ENCODE assay signal across 23 mouse cellular contexts in the genomic region with DNA sequence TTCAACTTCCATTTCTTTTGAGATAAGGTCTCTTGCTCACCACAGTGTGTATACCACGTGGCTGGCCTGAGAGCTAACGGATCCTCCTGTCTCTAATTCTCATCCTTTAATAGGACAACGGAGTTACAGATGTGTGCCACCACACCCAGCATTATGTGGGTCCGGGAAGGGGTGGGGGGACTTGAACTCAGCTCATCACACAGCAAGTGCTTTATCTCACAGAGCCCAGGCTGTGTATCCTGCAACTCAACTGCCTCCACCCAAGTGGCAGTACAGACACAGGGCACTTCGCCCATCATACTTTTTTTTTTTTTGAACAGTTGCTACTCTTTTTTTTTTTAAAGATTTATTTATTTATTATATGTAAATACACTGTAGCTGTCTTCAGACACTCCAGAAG. TPM values are rescaled to one million over a fixed set of nuclear protein-coding genes. Genes with fewer than 3 reads are reported as not detected.
DNase-seq lines count a peak whose midpoint lies in the region; ATAC-seq and TF ChIP-seq lines count a peak whose summit lies in the region.
"Had no signal": no experiment of that assay in that cellular context is flagged by ENCODE, and none has a peak within 500 bp of the region (broad histone marks: within the 10 kb centered on the region; RNA-seq: fewer than 3 reads in every experiment).

No protein-coding gene starts in this region.

- no peak overlapping the region for H3K27ac ChIP-seq in intestine, embryonic 15.5 days
- no peak overlapping the region for H3K27ac ChIP-seq in intestine, postnatal 0 days (ENCODE audit: low read depth, low read length)
- peak overlapping the region; percentile 19 for H3K27ac ChIP-seq in liver, embryonic 14.5 days
- no peak overlapping the region for H3K27ac ChIP-seq in stomach, embryonic 14.5 days (ENCODE audit: low read length)
- H3K27ac ChIP-seq in hindbrain, embryonic 12.5 days: no peak overlapping the region
- no peak overlapping the region for H3K27ac ChIP-seq in forebrain, postnatal 0 days (ENCODE audit: low read depth, low read length)
- H3K27ac ChIP-seq: embryonic facial prominence, embryonic 12.5 days; forebrain, embryonic 15.5 days; heart, embryonic 13.5 days; kidney, postnatal 0 days; midbrain, embryonic 12.5 days had no signal

- peak; percentile 41; the same call in 1 of the 2 replicates for TF ChIP-seq EP300 in liver, embryonic 14.5 days (IDR thresholded peaks at IDR 0.05; ENCODE audit: low read depth)

- H3K9ac ChIP-seq in intestine, embryonic 15.5 days: no peak overlapping the region
- no peak overlapping the region for H3K9ac ChIP-seq in intestine, postnatal 0 days (ENCODE audit: low read depth, low read length)
- H3K9ac ChIP-seq in liver, embryonic 14.5 days (replicated peaks): no peak overlapping the region
- no peak overlapping the region for H3K9ac ChIP-seq in stomach, embryonic 14.5 days (replicated peaks; ENCODE audit: low read depth, low read length)
- H3K9ac ChIP-seq in hindbrain, embryonic 12.5 days: no peak overlapping the region
- H3K9ac ChIP-seq in forebrain, postnatal 0 days: no peak overlapping the region
- H3K9ac ChIP-seq: embryonic facial prominence, embryonic 12.5 days; forebrain, embryonic 15.5 days; heart, embryonic 13.5 days; midbrain, embryonic 12.5 days had no signal

- H3K9me3 ChIP-seq in intestine, embryonic 15.5 days: no peaks in the 10 kb centered on the region
- no peaks in the 10 kb centered on the region for H3K9me3 ChIP-seq in intestine, postnatal 0 days (ENCODE audit: control insufficient read depth)
- no peaks in the 10 kb centered on the region for H3K9me3 ChIP-seq in liver, embryonic 14.5 days (ENCODE audit: control insufficient read depth, low read length)
- no peaks in the 10 kb centered on the region for H3K9me3 ChIP-seq in stomach, embryonic 14.5 days (ENCODE audit: control insufficient read depth, low read depth, low read length)
- H3K9me3 ChIP-seq in hindbrain, embryonic 12.5 days (replicated peaks): no peaks in the 10 kb centered on the region
- H3K9me3 ChIP-seq in forebrain, postnatal 0 days (ENCODE audit: low read length): no peaks in the 10 kb centered on the region
- H3K9me3 ChIP-seq: embryonic facial prominence, embryonic 12.5 days; forebrain, embryonic 15.5 days; heart, embryonic 13.5 days; midbrain, embryonic 12.5 days had no signal

- no peak for TF ChIP-seq CTCF in intestine, postnatal 0 days (IDR thresholded peaks at IDR 0.05; ENCODE audit: low read depth)
- TF ChIP-seq CTCF in liver, embryonic 14.5 days (IDR thresholded peaks at IDR 0.05; ENCODE audit: low read depth): peak; percentile 27
- TF ChIP-seq CTCF in forebrain, postnatal 0 days (IDR thresholded peaks at IDR 0.05; ENCODE audit: low read depth): no peak

- H3K4me1 ChIP-seq in intestine, embryonic 15.5 days (replicated peaks): no peaks in the 10 kb centered on the region
- no peaks in the 10 kb centered on the region for H3K4me1 ChIP-seq in intestine, postnatal 0 days (replicated peaks; ENCODE audit: control insufficient read depth, insufficient read depth, low read length)
- H3K4me1 ChIP-seq in liver, embryonic 14.5 days (replicated peaks; ENCODE audit: control insufficient read depth in 2 of 2, insufficient read depth in 2 of 2, low read length in 1 of 2): peaks cover 27 to 31% of the 10 kb centered on the region in 2 experiments
- no peaks in the 10 kb centered on the region for H3K4me1 ChIP-seq in stomach, embryonic 14.5 days (ENCODE audit: control insufficient read depth, insufficient read depth, low read length)
- no peaks in the 10 kb centered on the region for H3K4me1 ChIP-seq in hindbrain, embryonic 12.5 days
- no peaks in the 10 kb centered on the region for H3K4me1 ChIP-seq in forebrain, postnatal 0 days (ENCODE audit: insufficient read depth)
- H3K4me1 ChIP-seq: embryonic facial prominence, embryonic 12.5 days; forebrain, embryonic 15.5 days; heart, embryonic 13.5 days; midbrain, embryonic 12.5 days had no signal

- WGBS in intestine, embryonic 15.5 days: 93% methylated on average over 5 of the region's 5 CpGs
- WGBS in intestine, postnatal 0 days: 93% methylated on average over 5 of the region's 5 CpGs
- WGBS in liver, embryonic 14.5 days (ENCODE audit: insufficient replicate concordance): 23% methylated on average over 5 of the region's 5 CpGs
- 90% methylated on average over 5 of the region's 5 CpGs for WGBS in stomach, embryonic 14.5 days
- WGBS in hindbrain, embryonic 12.5 days: 97% methylated on average over 5 of the region's 5 CpGs
- WGBS in forebrain, postnatal 0 days: 93% methylated on average over 5 of the region's 5 CpGs

- H3K27me3 ChIP-seq in intestine, embryonic 15.5 days (replicated peaks): no peaks in the 10 kb centered on the region
- H3K27me3 ChIP-seq in intestine, postnatal 0 days (replicated peaks; ENCODE audit: control insufficient read depth, insufficient read depth, low read length): no peaks in the 10 kb centered on the region
- no peaks in the 10 kb centered on the region for H3K27me3 ChIP-seq in liver, embryonic 14.5 days (ENCODE audit: control insufficient read depth, insufficient read depth, low read length)
- H3K27me3 ChIP-seq in stomach, embryonic 14.5 days (ENCODE audit: control insufficient read depth, insufficient read depth, low read length): no peaks in the 10 kb centered on the region
- no peaks in the 10 kb centered on the region for H3K27me3 ChIP-seq in hindbrain, embryonic 12.5 days
- no peaks in the 10 kb centered on the region for H3K27me3 ChIP-seq in forebrain, postnatal 0 days (ENCODE audit: insufficient read depth, low read length)
- H3K27me3 ChIP-seq: embryonic facial prominence, embryonic 12.5 days; forebrain, embryonic 15.5 days; heart, embryonic 13.5 days; midbrain, embryonic 12.5 days had no signal

- DNase-seq in liver, embryonic 14.5 days (ENCODE audit: low read depth in 3 of 3, low spot score in 3 of 3): peak; percentile 61 to 68 (median 67)
- DNase-seq in thymus, postnatal 25 days: no peak
- no peak for DNase-seq in forebrain, postnatal 0 days
- DNase-seq: adrenal gland, postnatal 14 days; cerebellum, postnatal 10 days; gastrocnemius, postnatal 10 days; heart, adult 18-20 months; kidney, adult 11 months; layer of hippocampus, postnatal 36 days; lung, adult 18-20 months; lung, postnatal 10 days; thymus, postnatal 36 days had no signal

- ATAC-seq in intestine, embryonic 15.5 days: 0 out of 2 replicates have a peak, but pooled peaks have one; percentile 42
- ATAC-seq in intestine, postnatal 0 days: no peak
- ATAC-seq in erythroid progenitor cell, adult 5-6 weeks (replicated peaks; ENCODE audit: low FRiP score, poor library complexity, severe bottlenecking): peak; percentile 91
- ATAC-seq in liver, embryonic 14.5 days (ENCODE audit: insufficient read depth): peak; percentile 88
- peak; percentile 65; the same call in 1 of the 2 replicates for ATAC-seq in stomach, embryonic 14.5 days (ENCODE audit: insufficient number of reproducible peaks, insufficient read depth, low FRiP score, low read depth)
- no peak for ATAC-seq in hindbrain, embryonic 12.5 days (ENCODE audit: low FRiP score)
- no peak for ATAC-seq in forebrain, postnatal 0 days
- ATAC-seq: forebrain, embryonic 15.5 days; hindbrain, embryonic 16.5 days had no signal

- no peak overlapping the region for H3K4me2 ChIP-seq in intestine, embryonic 15.5 days (replicated peaks)
- no peak overlapping the region for H3K4me2 ChIP-seq in intestine, postnatal 0 days (replicated peaks; ENCODE audit: low read depth)
- peak overlapping the region; percentile 6 for H3K4me2 ChIP-seq in liver, embryonic 14.5 days (ENCODE audit: low read depth)
- no peak overlapping the region for H3K4me2 ChIP-seq in stomach, embryonic 14.5 days (replicated peaks; ENCODE audit: low read depth, low read length)
- no peak overlapping the region for H3K4me2 ChIP-seq in hindbrain, embryonic 12.5 days (replicated peaks)
- no peak overlapping the region for H3K4me2 ChIP-seq in forebrain, postnatal 0 days (ENCODE audit: low read depth)
- H3K4me2 ChIP-seq: embryonic facial prominence, embryonic 12.5 days; forebrain, embryonic 15.5 days; heart, embryonic 13.5 days; midbrain, embryonic 12.5 days had no signal

- H3K36me3 ChIP-seq in intestine, embryonic 15.5 days: peaks cover 6% of the 10 kb centered on the region; the same call in 1 of the 2 replicates
- H3K36me3 ChIP-seq in intestine, postnatal 0 days (ENCODE audit: control insufficient read depth, insufficient read depth): peaks cover 66% of the 10 kb centered on the region
- peaks cover 15% of the 10 kb centered on the region for H3K36me3 ChIP-seq in liver, embryonic 14.5 days (replicated peaks; ENCODE audit: control insufficient read depth, insufficient read depth, low read depth)
- peaks cover 5% of the 10 kb centered on the region for H3K36me3 ChIP-seq in stomach, embryonic 14.5 days (ENCODE audit: control insufficient read depth, insufficient read depth, low read length)
- H3K36me3 ChIP-seq in hindbrain, embryonic 12.5 days: peaks cover 13% of the 10 kb centered on the region; the same call in 1 of the 2 replicates
- H3K36me3 ChIP-seq in forebrain, postnatal 0 days (ENCODE audit: insufficient read depth): no peaks in the 10 kb centered on the region
- H3K36me3 ChIP-seq: forebrain, embryonic 15.5 days had no signal

- H3K4me3 ChIP-seq in intestine, embryonic 15.5 days (replicated peaks): no peak overlapping the region
- no peak overlapping the region for H3K4me3 ChIP-seq in intestine, postnatal 0 days (ENCODE audit: low read depth, low read length)
- peak overlapping the region in 1 of 2 experiments; percentile 34; a peak in 1 of 4 replicates for H3K4me3 ChIP-seq in liver, embryonic 14.5 days (ENCODE audit: insufficient read depth in 1 of 2, low read depth in 2 of 2, low read length in 2 of 2)
- no peak overlapping the region for H3K4me3 ChIP-seq in stomach, embryonic 14.5 days (ENCODE audit: low read depth, low read length)
- H3K4me3 ChIP-seq in hindbrain, embryonic 12.5 days: no peak overlapping the region
- no peak overlapping the region for H3K4me3 ChIP-seq in forebrain, postnatal 0 days (ENCODE audit: low read depth, low read length)
- H3K4me3 ChIP-seq: embryonic facial prominence, embryonic 12.5 days; forebrain, embryonic 15.5 days; heart, embryonic 13.5 days; midbrain, embryonic 12.5 days had no signal

RNA-seq across cellular contexts. Expression of a gene that starts 11.0 kb away (rescaled TPM):
- polyA plus RNA-seq in intestine, embryonic 15.5 days (2015; fragmentation: Nextera tagmentation; extraction: Ambion mirVana): 88.8 and 95.7 TPM in 2 replicates
- polyA plus RNA-seq in intestine, postnatal 0 days (2015; fragmentation: Nextera tagmentation; extraction: Ambion mirVana): 260 and 264 TPM in 2 replicates
- 24.9 and 27.2 TPM in 2 replicates for total RNA-seq in erythroid progenitor cell, adult 5-6 weeks (2015; ENCODE audit: low replicate concordance)
- 5.4 and 15.1 TPM in 2 replicates for total RNA-seq in erythroid progenitor cell, adult 5-6 weeks (2017; ENCODE audit: low replicate concordance)
- 15.5 and 18.7 TPM in 2 replicates for polyA plus RNA-seq in liver, embryonic 14.5 days (2012; rRNA removed)
- 37.7 and 37.9 TPM in 2 replicates for polyA plus RNA-seq in liver, embryonic 14.5 days (2014; fragmentation: Nextera tagmentation; extraction: Ambion mirVana)
- polyA plus RNA-seq in stomach, embryonic 14.5 days (2014; fragmentation: Nextera tagmentation; extraction: Ambion mirVana): 71.4 and 74.7 TPM in 2 replicates
- polyA plus RNA-seq in hindbrain, embryonic 12.5 days (2016; fragmentation: Nextera tagmentation; extraction: Ambion mirVana): 31.4 and 31.5 TPM in 2 replicates
- total RNA-seq in forebrain, postnatal 0 days (2014; rRNA removed): 17.2 and 19.9 TPM in 2 replicates
- 27.7 and 29.3 TPM in 2 replicates for polyA plus RNA-seq in forebrain, postnatal 0 days (2015; fragmentation: Nextera tagmentation; extraction: Ambion mirVana)

RNA-seq across cellular contexts. Expression of a gene that starts 37.1 kb away (rescaled TPM):
- 51.4 and 65.0 TPM in 2 replicates for polyA plus RNA-seq in intestine, embryonic 15.5 days (2015; fragmentation: Nextera tagmentation; extraction: Ambion mirVana)
- polyA plus RNA-seq in intestine, postnatal 0 days (2015; fragmentation: Nextera tagmentation; extraction: Ambion mirVana): 148 and 182 TPM in 2 replicates
- total RNA-seq in erythroid progenitor cell, adult 5-6 weeks (2015; ENCODE audit: low replicate concordance): 8.6 and 10.9 TPM in 2 replicates
- total RNA-seq in erythroid progenitor cell, adult 5-6 weeks (2017; ENCODE audit: low replicate concordance): 1.8 TPM in 1 of 2 replicates, not detected in the other
- polyA plus RNA-seq in liver, embryonic 14.5 days (2012; rRNA removed): 26.1 and 30.4 TPM in 2 replicates
- 39.8 and 47.3 TPM in 2 replicates for polyA plus RNA-seq in liver, embryonic 14.5 days (2014; fragmentation: Nextera tagmentation; extraction: Ambion mirVana)
- 35.1 TPM in 2 replicates for polyA plus RNA-seq in stomach, embryonic 14.5 days (2014; fragmentation: Nextera tagmentation; extraction: Ambion mirVana)
- 23.5 and 34.7 TPM in 2 replicates for polyA plus RNA-seq in hindbrain, embryonic 12.5 days (2016; fragmentation: Nextera tagmentation; extraction: Ambion mirVana)
- total RNA-seq in forebrain, postnatal 0 days (2014; rRNA removed): 28.7 and 33.2 TPM in 2 replicates
- polyA plus RNA-seq in forebrain, postnatal 0 days (2015; fragmentation: Nextera tagmentation; extraction: Ambion mirVana): 32.5 and 39.3 TPM in 2 replicates

RNA-seq across cellular contexts. Expression of a gene that starts 37.2 kb away (rescaled TPM):
- 34.1 and 38.7 TPM in 2 replicates for polyA plus RNA-seq in intestine, embryonic 15.5 days (2015; fragmentation: Nextera tagmentation; extraction: Ambion mirVana)
- polyA plus RNA-seq in intestine, postnatal 0 days (2015; fragmentation: Nextera tagmentation; extraction: Ambion mirVana): 39.5 and 41.6 TPM in 2 replicates
- 15.1 and 31.4 TPM in 2 replicates for total RNA-seq in erythroid progenitor cell, adult 5-6 weeks (2015; ENCODE audit: low replicate concordance)
- 17.2 and 18.1 TPM in 2 replicates for total RNA-seq in erythroid progenitor cell, adult 5-6 weeks (2017; ENCODE audit: low replicate concordance)
- 8.6 and 15.8 TPM in 2 replicates for polyA plus RNA-seq in liver, embryonic 14.5 days (2012; rRNA removed)
- polyA plus RNA-seq in liver, embryonic 14.5 days (2014; fragmentation: Nextera tagmentation; extraction: Ambion mirVana): 14.7 and 16.1 TPM in 2 replicates
- 20.0 and 24.2 TPM in 2 replicates for polyA plus RNA-seq in stomach, embryonic 14.5 days (2014; fragmentation: Nextera tagmentation; extraction: Ambion mirVana)
- 53.3 and 56.0 TPM in 2 replicates for polyA plus RNA-seq in hindbrain, embryonic 12.5 days (2016; fragmentation: Nextera tagmentation; extraction: Ambion mirVana)
- total RNA-seq in forebrain, postnatal 0 days (2014; rRNA removed): 63.2 and 69.1 TPM in 2 replicates
- polyA plus RNA-seq in forebrain, postnatal 0 days (2015; fragmentation: Nextera tagmentation; extraction: Ambion mirVana): 87.1 and 91.2 TPM in 2 replicates

RNA-seq across cellular contexts. Expression of a gene that starts 50.1 kb away (rescaled TPM):
- 26.5 and 30.9 TPM in 2 replicates for polyA plus RNA-seq in intestine, embryonic 15.5 days (2015; fragmentation: Nextera tagmentation; extraction: Ambion mirVana)
- polyA plus RNA-seq in intestine, postnatal 0 days (2015; fragmentation: Nextera tagmentation; extraction: Ambion mirVana): 84.7 and 92.1 TPM in 2 replicates
- total RNA-seq in erythroid progenitor cell, adult 5-6 weeks (2015; ENCODE audit: low replicate concordance): 54.4 and 69.6 TPM in 2 replicates
- total RNA-seq in erythroid progenitor cell, adult 5-6 weeks (2017; ENCODE audit: low replicate concordance): 37.9 and 60.2 TPM in 2 replicates
- polyA plus RNA-seq in liver, embryonic 14.5 days (2012; rRNA removed): 16.5 and 16.6 TPM in 2 replicates
- 16.2 and 17.5 TPM in 2 replicates for polyA plus RNA-seq in liver, embryonic 14.5 days (2014; fragmentation: Nextera tagmentation; extraction: Ambion mirVana)
- polyA plus RNA-seq in stomach, embryonic 14.5 days (2014; fragmentation: Nextera tagmentation; extraction: Ambion mirVana): 16.2 and 19.1 TPM in 2 replicates
- 40.9 and 42.4 TPM in 2 replicates for polyA plus RNA-seq in hindbrain, embryonic 12.5 days (2016; fragmentation: Nextera tagmentation; extraction: Ambion mirVana)
- 43.5 and 52.8 TPM in 2 replicates for total RNA-seq in forebrain, postnatal 0 days (2014; rRNA removed)
- polyA plus RNA-seq in forebrain, postnatal 0 days (2015; fragmentation: Nextera tagmentation; extraction: Ambion mirVana): 16.9 and 22.0 TPM in 2 replicates

Comparison
In these comparisons a context has a peak if more than half of its experiments do, and no peak if none do; other contexts are left out.
1. ATAC-seq: peak in intestine, embryonic 15.5 days (single experiment), erythroid progenitor cell, adult 5-6 weeks (single experiment), liver, embryonic 14.5 days (single experiment) and stomach, embryonic 14.5 days (single experiment); none in intestine, postnatal 0 days (single experiment), hindbrain, embryonic 12.5 days (single experiment) and forebrain, postnatal 0 days (single experiment).
2. DNase-seq: peak in liver, embryonic 14.5 days (3 of 3); none in thymus, postnatal 25 days (single experiment) and forebrain, postnatal 0 days (single experiment).